Mouse (Mus musculus) cortical plate, adult 2 months (tissue): ENCODE data around the gene C5ar2. TPM values are rescaled to one million over a fixed set of nuclear protein-coding genes. Genes with fewer than 3 reads are reported as not detected.
"Not testable (repeated sequence)": the region's sequence is repeated elsewhere in the genome, so short reads cannot be mapped to it uniquely, and the experiment has no call there.

Experiments
- H3K27ac ChIP-seq: fragments of 200-500 bp; 2 replicates; pipeline ENCODE4 v1.5.1; 2012; ENCODE audit warnings: low read length, control low read depth, inconsistent platforms; ENCODE audit not compliant: insufficient read depth
- H3K4me1 ChIP-seq: fragments of 200-500 bp; 2 replicates; pipeline ENCODE4 v1.6.1; 2011; ENCODE audit warnings: low read length; ENCODE audit not compliant: control insufficient read depth, insufficient read depth
- H3K4me3 ChIP-seq: fragments of 200-500 bp; 2 replicates; pipeline ENCODE4 v1.5.1; 2011; ENCODE audit warnings: mild to moderate bottlenecking, low read length, control low read depth; ENCODE audit not compliant: insufficient read depth
- CTCF ChIP-seq: fragments of 200-500 bp; IDR thresholded peaks from 2 replicates; pipeline ENCODE4 v1.5.1; 2011; ENCODE audit warnings: mild to moderate bottlenecking, control low read depth, low read length; ENCODE audit not compliant: insufficient read depth; ENCODE audit errors: extremely low read depth
- POLR2A ChIP-seq: fragments of 200-500 bp; IDR thresholded peaks from 2 replicates; pipeline ENCODE4 v1.6.1; 2011; ENCODE audit warnings: mild to moderate bottlenecking, low read length, control low read depth; ENCODE audit not compliant: insufficient read depth; ENCODE audit errors: extremely low read depth
- polyA plus RNA-seq: library from polyadenylated mRNA; depleted of rRNA; stranded (reverse); fragments of >200 nt; gene quantifications from 2 replicates; pipeline ENCODE4 v1.2.3, GENCODE M21; 2012

Gene C5ar2
- polyA plus RNA-seq, 1 experiment: 0.48 TPM

GRCm38 (mm10) chr7:16261097-16261496 lies 17.1 kb upstream of the C5ar2 start:
- no peaks in the 10 kb centered on the region for H3K4me1 ChIP-seq
- H3K4me3 ChIP-seq: no peak overlapping the region
- TF ChIP-seq CTCF: no peak
- no peak for TF ChIP-seq POLR2A
- H3K27ac ChIP-seq: no peak overlapping the region

DNA sequence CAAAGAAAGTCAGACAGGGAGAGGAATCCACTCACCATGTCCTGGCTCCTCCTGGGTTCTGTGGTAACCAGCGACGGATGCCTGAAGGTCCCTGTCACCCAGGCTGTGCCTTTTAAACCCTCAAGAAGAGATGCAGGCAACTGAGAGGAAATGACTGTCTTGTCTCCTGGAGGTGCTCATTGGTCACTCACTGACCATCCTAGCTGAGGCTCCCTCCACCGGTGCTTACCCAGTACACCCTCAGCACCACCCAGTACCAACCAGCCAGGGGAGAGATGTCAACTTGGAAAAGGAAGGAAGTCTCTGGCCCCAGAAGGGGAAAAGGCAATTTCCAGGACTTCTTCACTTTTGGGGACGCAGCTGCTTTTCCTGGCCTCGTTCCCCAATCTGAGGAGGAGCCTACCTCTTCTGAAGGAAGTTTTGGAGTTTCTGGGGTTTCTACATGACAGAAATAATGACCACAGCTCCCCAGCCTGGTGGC lies 15.2 kb upstream of the C5ar2 start, which contains the start of gene C5ar1:
Gene C5ar1 (minus strand): TSS at position 431 of the 481 bp plus-strand sequence.
- H3K4me3 ChIP-seq: no peak within 1 kb of the TSS
- TF ChIP-seq CTCF (no peak), POLR2A (no peak)
- H3K27ac ChIP-seq: no peak within 1 kb of the TSS
- no peaks in the 10 kb centered on the region for H3K4me1 ChIP-seq

DNA sequence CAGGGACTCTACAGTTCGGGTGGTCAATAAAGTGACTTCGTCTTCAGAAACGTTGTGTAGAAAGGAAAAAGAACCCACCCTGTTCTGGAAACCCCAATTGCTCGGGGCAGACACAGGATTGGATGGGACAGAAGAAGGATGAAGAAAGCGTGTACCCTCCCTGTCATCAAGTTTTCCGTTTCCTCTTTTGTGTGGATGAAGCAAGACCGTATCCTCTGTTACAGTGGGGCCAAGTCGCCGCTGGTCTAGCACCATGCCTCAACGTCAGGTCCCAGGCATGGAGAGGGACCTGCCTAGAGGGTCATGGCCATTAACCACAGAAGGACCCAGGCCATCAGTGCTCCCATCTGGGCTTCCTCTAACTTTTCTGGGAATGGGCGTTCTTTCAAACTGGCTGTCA lies 13.9 kb upstream of the C5ar2 start:
- Histone ChIP-seq H3K4me1 (no peaks in the 10 kb centered on the region), H3K4me3 (no peak overlapping the region), H3K27ac (no peak overlapping the region)
- TF ChIP-seq CTCF (no peak), POLR2A (no peak)

DNA sequence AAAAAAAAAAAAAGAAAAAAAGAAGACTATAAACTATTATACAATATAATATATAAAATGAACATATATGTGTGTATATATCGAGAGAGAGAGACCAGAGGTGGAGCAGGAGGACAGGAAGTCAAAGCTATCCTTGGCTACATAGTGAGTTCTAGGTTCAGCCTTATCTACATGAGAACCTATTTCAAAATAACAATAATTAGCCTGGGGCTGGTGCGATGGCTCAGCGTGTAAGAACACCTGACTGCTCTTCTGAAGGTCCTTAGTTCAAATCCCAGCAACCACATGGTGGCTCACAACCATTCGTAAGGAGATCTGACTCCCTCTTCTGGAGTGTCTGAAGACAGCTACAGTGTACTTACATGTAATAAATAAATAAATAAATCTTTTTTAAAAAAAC lies 12.0 kb upstream of the C5ar2 start:
- not testable (repeated sequence) for H3K4me1 ChIP-seq, H3K4me3 ChIP-seq

GRCm38 (mm10) chr7:16254195-16254594 lies 10.2 kb upstream of the C5ar2 start:
- no peak for TF ChIP-seq CTCF
- TF ChIP-seq POLR2A: no peak
- Histone ChIP-seq H3K4me1 (no peaks in the 10 kb centered on the region), H3K27ac (no peak overlapping the region), H3K4me3 (no peak overlapping the region)

More for the DNA sequence above, 12.0 kb upstream of the C5ar2 start:
- H3K27ac ChIP-seq: not testable (repeated sequence)

DNA sequence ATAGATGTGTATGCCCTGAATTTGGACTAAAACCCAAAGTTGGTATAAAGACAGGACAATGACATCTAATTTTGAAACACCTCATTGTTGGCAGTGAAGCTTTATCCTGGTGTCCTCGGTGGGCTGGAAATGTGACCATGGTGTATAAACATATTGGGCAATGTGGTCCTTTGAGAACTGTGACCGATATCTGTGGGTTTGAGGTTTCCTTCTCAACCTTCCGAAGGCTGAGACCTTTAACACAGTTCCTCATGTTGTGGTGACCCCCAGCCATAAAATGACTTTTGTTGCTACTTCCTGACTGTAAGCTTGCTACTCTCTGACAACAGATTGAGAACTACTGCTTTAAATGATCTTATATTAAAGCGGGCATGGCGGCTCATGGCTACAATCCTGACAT lies 6.7 kb upstream of the C5ar2 start:
- Histone ChIP-seq H3K4me1 (no peaks in the 10 kb centered on the region), H3K4me3 (no peak overlapping the region), H3K27ac (no peak overlapping the region)
- no peak for TF ChIP-seq POLR2A
- no peak for TF ChIP-seq CTCF

GRCm38 (mm10) chr7:16245958-16246357 lies 2.0 kb upstream of the C5ar2 start:
- no peak overlapping the region for H3K27ac ChIP-seq
- H3K4me1 ChIP-seq: no peaks in the 10 kb centered on the region
- TF ChIP-seq CTCF: no peak
- H3K4me3 ChIP-seq: no peak overlapping the region

DNA sequence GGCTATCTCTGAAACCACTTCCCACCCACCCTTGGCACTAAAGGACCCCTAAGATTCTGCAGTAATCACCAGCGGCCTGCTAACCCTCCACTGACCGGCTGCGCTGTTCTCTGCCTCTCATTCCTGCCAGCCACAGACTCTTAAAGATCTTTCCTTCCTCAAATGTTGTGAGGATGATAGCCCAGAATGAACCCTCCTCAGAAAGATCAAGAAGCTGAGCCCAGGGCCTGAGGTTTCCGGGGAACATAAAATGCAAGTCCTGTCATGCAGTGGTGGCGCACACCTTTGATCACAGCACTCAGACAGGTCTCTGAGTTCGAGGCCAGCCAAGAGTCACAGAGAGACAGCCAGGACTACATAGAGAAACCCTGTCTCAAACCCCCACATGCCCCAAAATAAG lies 1.8 kb downstream of the C5ar2 start:
- Histone ChIP-seq H3K4me3 (no peak overlapping the region), H3K27ac (no peak overlapping the region), H3K4me1 (no peaks in the 10 kb centered on the region)
- TF ChIP-seq POLR2A (no peak), CTCF (no peak)

- no peaks in the 10 kb centered on the region for H3K4me1 ChIP-seq
- no peak for TF ChIP-seq POLR2A
- TF ChIP-seq CTCF: no peak
- H3K4me3 ChIP-seq: no peak overlapping the region
- no peak overlapping the region for H3K27ac ChIP-seq
Measured at GRCm38 (mm10) chr7:16241787-16242186, 2.2 kb downstream of the C5ar2 start.

GRCm38 (mm10) chr7:16240978-16241303 lies 3.0 kb downstream of the C5ar2 start:
- H3K4me1 ChIP-seq: no peaks in the 10 kb centered on the region
- H3K27ac ChIP-seq: no peak overlapping the region
- no peak overlapping the region for H3K4me3 ChIP-seq
- TF ChIP-seq CTCF (no peak), POLR2A (no peak)
